Mouse (Mus musculus): Measurements from ENCODE around the gene Misp.

Gene Misp

GRCm38 (mm10) chr10:79820782-79821181 is at the start of gene Misp:
Gene Misp (plus strand): TSS chr10:79820989.
- DNase-seq (ENCODE audit: low read depth, low spot score), result no peak

GRCm38 (mm10) chr10:79772320-79772719 is 48.5 kb upstream of the Misp start:
- DNase-seq (ENCODE audit: low read depth, low spot score), result no peak

DNA sequence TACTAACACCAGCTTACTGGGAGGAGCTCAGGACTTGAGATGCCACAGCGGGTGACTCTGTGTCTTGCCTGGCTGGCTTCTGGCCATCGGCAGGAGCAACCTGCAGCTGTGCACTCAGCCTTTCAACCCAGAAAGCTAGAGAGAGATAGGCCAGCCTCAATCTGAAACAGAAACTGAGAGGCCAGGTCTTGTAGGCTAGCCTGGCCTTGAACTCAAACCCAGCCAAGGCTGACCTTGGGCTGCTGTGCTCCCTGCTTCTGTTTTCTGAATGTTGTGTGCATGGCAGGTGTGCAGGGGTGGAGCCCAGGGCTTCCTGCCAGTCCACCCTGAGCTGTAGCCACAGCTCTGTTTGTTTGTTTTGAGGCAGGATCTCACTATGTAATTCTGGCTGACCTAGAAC is 47.6 kb upstream of the Misp start:
- no peak for DNase-seq (ENCODE audit: low read depth, low spot score)

DNA sequence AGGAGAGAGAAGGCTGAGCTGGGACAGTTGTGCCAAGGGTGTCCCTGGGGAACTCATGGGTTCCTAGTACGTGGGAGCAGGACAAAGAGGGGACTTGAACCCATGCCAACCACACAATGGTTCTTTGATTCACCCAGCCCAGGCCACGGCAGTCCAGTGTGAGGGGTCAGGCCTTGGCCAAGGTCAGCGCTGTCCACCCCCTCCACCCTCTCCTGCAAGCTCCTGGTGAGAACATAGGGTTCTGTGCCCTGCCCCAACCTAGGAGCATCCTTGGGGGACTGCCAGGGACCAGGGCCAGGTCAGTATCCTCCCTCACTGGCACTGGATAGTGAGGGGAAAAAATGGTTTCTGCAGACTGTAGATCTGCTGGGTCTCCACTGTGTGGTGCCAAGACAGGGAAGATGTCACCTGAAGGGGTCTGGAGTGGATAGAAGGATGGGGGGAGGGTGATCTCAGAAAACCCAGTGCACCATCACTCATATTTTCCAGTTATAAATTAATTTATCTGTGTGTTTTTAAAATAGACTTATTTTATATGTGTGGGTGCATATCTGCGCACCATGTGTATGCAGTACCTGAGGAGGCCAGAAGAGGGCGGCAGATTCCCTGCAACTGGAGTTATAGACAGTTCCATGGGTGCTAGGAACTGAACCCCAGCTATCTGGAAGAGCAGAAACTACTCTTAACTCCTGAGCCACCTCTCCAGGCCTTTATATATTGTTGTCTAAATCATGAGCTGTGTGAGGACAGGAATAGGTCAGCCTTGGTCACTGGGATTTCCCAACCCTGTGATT is 46.1 kb upstream of the Misp start:
- no peak for DNase-seq (ENCODE audit: low read depth, low spot score)

GRCm38 (mm10) chr10:79777103-79777531 is 43.7 kb upstream of the Misp start, which contains the start of gene Fstl3:
Gene Fstl3 (plus strand): TSS chr10:79777272.
- DNase-seq (ENCODE audit: low read depth, low spot score), result no peak

DNA sequence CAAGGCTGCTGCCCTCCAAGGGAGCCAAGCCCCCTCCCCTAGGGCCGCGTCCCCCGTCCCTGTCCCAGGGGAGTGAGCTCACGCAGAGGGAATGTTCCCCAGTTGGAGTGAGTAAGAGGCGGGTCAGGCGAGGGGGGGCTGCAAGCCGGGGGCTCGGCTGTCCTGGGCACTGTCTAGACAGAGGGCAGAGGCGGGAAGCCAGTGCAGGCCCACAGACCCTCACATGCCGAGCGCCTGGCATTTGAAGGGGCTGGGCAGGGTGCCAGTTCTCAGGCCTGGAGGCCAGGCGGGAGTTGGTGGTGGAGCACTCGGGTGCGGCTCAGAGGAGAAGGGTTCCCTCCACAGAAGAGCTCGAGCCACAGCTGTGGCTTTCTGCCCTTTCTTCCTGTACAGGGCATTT is 42.8 kb upstream of the Misp start:
- no peak for DNase-seq (ENCODE audit: low read depth, low spot score)

- no peak for DNase-seq (ENCODE audit: low read depth, low spot score)
These were observed 41.6 kb upstream of the Misp start for GRCm38 (mm10) chr10:79779193-79779592.

GRCm38 (mm10) chr10:79779784-79780663 is 40.8 kb upstream of the Misp start:
- DNase-seq (ENCODE audit: low read depth, low spot score), result peak; percentile 99

DNA sequence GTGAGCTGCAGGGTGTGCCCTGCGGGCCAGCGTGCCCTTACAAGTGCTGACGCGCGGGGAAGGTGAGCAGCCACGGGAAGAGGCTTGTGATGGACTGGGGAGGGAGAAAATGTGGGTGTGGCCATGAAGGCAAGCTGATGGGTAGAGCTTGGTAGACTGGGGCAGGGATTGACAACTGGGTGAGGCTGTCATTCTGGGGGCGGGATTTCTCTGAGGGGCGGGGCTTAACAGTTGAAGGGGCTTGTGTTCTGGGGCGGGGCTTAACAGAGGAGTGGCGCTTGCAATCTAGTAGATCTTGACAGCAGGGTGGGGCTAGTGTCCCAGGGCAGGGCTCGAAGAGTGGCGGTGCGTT is 40.1 kb upstream of the Misp start:
- DNase-seq (ENCODE audit: low read depth, low spot score), result peak; percentile 94

DNA sequence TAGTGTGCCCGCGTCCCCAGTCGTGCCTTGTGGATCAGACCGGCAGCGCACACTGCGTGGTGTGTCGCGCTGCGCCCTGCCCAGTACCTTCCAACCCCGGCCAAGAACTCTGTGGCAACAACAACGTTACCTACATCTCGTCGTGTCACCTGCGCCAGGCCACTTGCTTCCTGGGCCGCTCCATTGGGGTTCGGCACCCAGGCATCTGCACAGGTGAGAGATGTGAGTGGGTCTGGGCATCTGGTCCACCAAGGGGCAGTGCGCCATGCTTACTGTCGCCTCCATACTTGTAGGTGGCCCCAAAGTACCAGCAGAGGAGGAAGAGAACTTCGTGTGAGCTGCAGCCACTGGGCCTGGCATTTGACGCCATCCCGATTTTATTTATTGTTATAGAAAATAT is 39.6 kb upstream of the Misp start:
- DNase-seq (ENCODE audit: low read depth, low spot score), result no peak

DNA sequence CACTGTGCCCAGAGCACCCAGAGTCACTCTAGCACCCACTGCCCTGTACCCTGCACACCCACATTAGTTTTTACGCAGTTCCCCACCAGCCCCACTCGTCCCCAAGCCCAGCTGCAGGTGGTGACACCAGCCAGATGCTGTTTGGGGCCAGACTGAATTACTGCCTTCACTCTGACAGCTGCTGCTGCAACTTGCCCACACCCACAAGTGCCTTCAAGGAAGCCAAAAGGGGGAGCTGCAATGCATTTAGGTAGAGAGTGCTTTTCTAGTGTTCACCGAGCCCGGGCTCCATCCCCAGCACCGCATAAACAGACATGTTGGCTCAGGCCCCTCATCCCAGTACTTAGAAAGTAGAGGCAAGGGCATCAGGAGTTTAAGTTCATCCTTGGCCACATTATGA is 38.8 kb upstream of the Misp start:
- DNase-seq (ENCODE audit: low read depth, low spot score), result no peak

DNA sequence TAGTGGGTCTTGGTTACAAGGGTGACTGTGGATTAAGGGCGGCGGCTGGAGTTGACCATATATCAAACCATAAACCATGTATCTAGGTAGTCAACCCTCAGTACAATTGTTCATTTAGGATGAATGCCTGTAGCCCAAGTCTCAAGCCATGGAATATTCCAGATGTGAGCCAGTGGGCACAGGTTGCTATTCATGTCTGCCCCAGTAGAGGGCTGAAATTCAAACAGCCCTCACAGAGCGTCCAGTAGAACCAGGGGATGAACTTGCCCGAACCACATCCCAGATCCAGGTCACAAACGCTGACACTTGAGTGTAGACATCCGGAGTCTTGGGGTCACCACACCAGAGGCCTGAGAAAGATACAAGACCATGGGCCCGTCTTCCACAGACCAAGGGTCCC is 37.7 kb upstream of the Misp start:
- DNase-seq (ENCODE audit: low read depth, low spot score), result no peak

- DNase-seq (ENCODE audit: low read depth, low spot score), result peak; percentile 63
These were observed 36.6 kb upstream of the Misp start for GRCm38 (mm10) chr10:79783920-79784800.

DNA sequence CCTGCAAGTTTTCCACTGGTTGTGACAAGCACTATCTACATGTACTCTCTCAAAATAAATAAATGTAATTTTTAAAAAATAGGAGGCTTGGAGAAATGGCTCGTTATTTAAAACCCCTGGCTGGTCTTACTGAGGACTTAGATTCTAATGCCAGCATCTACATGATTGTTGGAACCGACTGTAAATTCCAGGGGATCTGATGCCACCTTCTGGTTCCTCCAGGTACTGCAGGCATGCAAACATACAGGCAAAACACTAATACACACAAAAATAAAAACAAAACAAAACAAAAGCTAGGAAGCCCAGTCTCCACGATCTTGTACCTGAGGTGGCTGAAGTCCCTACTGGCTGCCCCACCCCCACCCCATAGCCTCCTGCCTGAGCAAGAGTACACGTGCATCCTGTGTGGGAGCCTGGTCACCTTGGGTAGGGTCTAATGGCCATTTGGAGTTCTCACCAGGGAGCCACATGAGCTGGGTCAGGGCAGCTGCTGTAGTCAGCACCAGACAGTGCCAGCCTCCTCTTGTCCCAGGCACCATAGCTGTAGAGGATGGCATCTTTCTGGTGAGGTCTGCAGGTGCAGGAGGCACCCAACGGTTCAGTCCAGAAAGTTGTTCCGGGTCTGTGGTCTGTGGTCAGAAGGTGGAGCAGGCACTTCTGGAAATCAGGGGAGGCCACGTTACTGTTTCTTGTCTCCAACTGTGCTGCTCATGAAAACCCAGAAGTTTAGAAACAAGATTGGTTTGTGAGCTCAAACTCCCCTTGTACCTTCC is 32.2 kb upstream of the Misp start:
- peak; percentile 88 for DNase-seq (ENCODE audit: low read depth, low spot score)

DNA sequence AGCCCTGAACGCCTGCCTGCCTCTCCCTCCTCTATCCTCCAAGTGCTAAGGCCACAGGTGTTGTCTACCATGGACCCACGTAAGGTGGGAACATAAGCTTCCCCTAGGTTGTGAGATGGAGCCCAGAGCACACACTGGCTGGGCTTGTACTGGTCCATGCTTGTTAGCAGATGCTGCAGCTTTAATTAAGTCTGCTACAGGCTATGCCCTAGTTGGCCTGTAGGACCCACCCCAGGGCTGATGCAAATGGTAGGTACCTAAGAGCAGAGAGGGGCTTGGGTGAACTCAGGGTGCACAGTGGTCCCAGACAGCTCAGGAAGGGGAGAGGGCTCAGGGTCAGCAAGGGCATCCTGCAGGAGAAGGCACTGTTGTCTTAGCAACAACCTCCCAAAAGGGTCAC is 31.2 kb upstream of the Misp start:
- DNase-seq (ENCODE audit: low read depth, low spot score), result no peak

- no peak for DNase-seq (ENCODE audit: low read depth, low spot score)
These were observed 29.9 kb upstream of the Misp start, which contains the start of gene Prss57 for GRCm38 (mm10) chr10:79790861-79791260. Gene Prss57 (minus strand): TSS chr10:79790961.

GRCm38 (mm10) chr10:79792339-79793040 is 28.3 kb upstream of the Misp start:
- no peak for DNase-seq (ENCODE audit: low read depth, low spot score)

- DNase-seq (ENCODE audit: low read depth, low spot score), result peak; percentile 86
These were observed 27.6 kb upstream of the Misp start, which contains the start of gene Palm for GRCm38 (mm10) chr10:79793051-79793737. Gene Palm (plus strand): TSS chr10:79793572.

- peak; percentile 88 for DNase-seq (ENCODE audit: low read depth, low spot score)
These were observed 26.9 kb upstream of the Misp start for GRCm38 (mm10) chr10:79793738-79794490.

Data from brain, adult 2 months (tissue).